Mouse (Mus musculus) cortical plate, adult 2 months (tissue): ENCODE measurements at regions not wholly inside any gene's neighbourhood (a gene's known extent, or its start where the extent isn't known, plus 50 kb on each side); places are given as distances from the start of the nearest gene placed in this dataset.

Experiments used
- CTCF ChIP-seq: fragments of 200-500 bp; IDR thresholded peaks from 2 replicates; pipeline ENCODE4 v1.5.1; 2011; ENCODE audit warnings: mild to moderate bottlenecking, control low read depth, low read length; ENCODE audit not compliant: insufficient read depth; ENCODE audit errors: extremely low read depth
- POLR2A ChIP-seq: fragments of 200-500 bp; IDR thresholded peaks from 2 replicates; pipeline ENCODE4 v1.6.1; 2011; ENCODE audit warnings: mild to moderate bottlenecking, low read length, control low read depth; ENCODE audit not compliant: insufficient read depth; ENCODE audit errors: extremely low read depth

DNA sequence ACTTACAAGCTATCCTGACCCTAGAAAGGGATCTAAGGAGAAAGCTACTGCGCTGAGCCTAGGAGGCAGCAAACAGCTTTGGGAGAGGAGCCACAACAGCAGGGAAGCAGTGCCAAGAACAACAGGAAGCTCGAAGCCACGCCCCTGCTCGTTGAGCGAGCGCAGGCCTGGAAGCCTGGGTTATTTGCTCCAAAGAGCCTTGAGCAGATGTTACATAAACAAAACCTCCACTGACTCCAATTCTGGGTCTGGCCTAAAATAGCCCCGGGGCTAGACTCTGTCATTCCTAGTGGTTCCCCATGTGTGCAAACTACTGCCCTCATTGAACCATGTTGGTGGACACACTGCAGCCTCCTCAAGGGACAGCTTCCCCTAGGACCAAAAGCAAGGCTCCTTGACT is 89.6 kb upstream of the Lnx1 start:
- TF ChIP-seq CTCF = no peak
- TF ChIP-seq POLR2A = no peak
